Mouse (Mus musculus) lung, postnatal 4 days (tissue): Measurements from ENCODE around the gene Ttc29.
A peak's percentile ranks its signal among the peaks of the same experiment; 100 is the strongest.

Source experiments
- DNase-seq, 2 experiments: peaks; one replicate each; pipeline ENCODE4 v3.0.0; 2021

Ttc29 gene

DNA sequence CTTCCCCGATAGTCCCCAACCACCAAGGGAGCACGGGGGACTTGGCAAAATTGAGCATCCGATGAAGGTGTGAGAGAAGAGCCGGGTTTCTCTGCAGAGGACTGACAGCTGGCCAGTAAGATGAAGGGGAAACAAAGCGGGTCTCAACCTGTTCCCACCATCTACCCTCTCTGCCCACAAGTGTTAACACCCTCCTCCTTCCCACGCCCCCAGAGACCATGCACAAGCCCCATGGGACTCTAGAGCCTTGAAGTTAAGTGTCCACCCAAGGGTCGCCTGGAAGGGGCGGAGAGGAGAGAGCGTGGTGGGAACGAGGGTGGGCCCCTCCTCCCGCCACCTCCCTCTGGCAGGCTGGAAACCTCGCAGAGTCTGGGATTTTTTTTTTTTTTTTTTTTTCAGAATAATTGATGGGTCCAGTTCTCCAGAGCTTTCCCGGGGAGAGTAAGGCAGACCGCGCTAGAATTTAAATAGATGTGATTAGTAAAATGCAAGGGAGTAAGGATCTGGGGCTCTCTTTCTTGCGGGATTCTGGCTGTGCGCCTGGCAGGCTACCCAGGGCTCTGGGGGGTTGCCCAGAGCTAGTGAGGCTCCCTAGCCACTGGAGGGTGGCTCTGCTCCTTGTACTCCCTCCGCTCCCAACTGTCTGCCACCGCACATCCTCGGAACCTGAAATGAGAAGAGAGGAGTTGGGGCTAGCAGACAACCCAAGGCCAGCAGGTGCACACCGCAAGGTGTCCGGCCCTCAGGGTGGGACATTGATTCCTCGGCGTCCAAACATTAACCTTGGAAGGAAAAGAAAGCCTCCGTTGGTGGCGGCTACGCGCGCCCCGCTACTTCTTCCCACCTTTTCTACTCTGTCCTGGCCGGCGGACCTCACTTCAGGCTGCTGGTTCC, 214.0 kb downstream of the Ttc29 start:
- no peak for DNase-seq

DNA sequence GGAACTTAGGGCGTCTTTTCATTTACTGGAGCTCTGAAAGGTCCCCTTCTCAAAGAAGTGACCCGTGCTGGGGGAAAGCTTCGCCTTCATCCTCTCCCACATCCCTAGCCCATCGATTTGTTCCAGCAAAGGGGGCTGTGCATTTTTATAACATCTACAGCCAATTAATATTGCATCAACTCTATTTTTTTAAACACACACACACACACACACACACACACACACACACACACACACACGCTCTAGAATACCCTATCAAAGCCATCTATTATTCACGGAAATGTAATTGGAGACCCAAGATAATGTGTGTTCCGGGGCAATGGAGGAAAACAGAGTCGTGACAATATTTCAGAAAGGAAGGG, 214.7 kb downstream of the Ttc29 start:
- DNase-seq: no peak

- DNase-seq: no peak
These were observed 215.1 kb downstream of the Ttc29 start for GRCm38 (mm10) chr8:78428148-78428547.

- peak in 1 of 2 experiments; percentile 52 for DNase-seq
These were observed 218.3 kb downstream of the Ttc29 start for GRCm38 (mm10) chr8:78431356-78431755.

GRCm38 (mm10) chr8:78432451-78432850, 219.4 kb downstream of the Ttc29 start:
- no peak for DNase-seq

- no peak for DNase-seq
These were observed 220.2 kb downstream of the Ttc29 start for GRCm38 (mm10) chr8:78433318-78433717.

DNA sequence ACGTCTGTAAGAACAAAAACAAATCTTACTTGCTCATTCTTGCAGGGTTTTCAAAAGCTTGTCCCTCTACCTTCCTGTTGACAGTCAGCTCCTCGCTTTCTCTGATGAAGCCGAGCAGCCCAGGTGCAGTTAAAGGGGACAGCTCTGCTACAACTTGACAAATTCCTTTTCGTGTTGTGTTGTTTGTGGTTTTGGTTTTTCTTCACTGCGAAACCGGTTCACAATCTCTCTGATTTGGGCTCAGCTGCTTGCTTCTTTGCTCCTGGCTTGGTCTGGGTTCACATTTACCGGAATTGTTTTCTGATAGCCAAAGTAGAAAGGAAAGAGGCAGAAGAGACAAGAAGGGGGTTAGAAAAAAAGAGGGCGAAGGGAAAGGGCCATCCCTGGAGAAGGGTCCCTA, 221.2 kb downstream of the Ttc29 start:
- no peak for DNase-seq

DNA sequence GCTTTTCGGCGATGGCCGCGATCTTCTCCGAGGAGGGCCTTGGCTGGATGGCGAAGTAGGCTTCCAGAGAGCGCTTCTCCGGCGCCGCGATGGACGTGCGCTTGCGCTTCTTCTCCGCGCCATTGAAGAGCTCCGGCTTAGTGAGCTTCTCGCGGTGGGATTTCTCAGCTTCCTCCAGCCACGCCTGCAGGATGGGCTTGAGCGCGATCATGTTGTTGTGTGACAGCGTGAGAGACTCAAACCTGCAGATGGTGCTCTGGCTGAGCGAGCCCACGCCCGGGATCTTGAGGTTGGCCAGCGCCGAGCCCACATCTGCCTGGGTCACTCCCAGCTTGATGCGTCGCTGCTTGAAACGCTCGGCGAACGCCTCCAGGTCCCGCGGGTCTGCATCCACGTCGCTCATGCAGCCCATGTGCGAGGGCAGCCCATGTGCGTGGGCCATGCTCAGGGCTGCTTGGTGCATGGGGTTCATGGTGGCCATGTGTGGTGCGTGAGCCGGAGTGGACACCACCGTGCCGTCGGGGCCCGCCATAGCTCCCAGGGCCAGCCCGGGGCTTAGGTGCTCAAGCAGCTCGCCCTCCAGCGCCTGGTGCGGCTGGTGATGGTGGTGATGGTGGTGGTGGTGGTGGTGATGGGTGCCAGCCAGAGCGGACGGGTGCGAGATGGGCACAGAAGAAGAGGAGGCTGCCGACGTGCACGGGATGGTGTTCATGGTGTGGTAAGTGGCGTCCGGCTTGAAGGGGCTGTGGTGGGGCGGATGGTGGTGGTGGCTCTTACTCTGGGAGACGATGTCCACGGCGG, 221.9 kb downstream of the Ttc29 start:
- DNase-seq: no peak

DNA sequence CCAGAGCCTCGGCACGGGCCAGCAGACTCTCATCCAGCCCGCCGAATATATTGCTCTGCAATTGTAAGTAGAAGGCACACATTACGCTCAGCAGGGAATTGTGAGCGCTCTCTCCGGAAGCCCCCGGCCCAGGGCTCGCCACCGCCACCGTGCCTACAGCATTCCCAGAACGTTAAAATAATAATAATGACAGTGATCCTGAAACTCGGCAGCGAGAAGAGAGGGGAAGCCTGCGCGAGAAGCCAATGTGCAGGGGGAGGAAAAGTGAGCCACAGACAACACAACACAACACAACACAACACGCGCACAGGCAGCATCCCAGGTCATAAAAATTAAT, 222.5 kb downstream of the Ttc29 start:
- no peak for DNase-seq

DNA sequence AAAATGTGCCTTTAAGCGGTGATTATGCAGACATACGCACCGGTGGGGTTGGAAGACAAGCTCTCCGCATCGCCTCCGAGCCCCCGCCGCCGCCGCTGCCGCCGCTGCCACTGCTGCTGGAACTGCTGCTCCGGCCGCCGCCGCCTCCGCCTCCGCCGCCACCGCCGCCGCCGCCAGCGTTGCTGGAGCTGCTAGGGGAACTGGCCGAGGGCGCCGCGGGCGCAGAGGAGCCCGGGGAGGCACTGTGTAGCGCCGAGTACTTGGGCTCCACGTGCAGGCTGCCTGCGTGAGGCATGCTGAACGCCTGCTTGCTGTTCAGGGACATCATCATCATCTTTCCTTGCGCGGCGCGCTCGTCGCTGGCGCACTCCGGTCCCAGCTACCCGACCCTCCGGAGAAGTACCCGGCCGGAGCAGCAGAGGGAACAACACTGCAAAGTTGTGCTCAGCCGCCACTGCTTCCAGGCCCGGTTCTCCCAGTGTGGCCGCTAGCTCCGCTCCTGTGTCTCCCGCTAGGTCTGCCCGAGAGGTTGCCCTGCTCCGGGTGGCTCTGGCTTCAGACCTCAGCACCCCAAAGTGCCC, 223.1 kb downstream of the Ttc29 start, which contains the start of gene Pou4f2:
TSS of gene Pou4f2 (minus strand) at position 575 of the 581 bp plus-strand sequence.
- DNase-seq: peak in 1 of 2 experiments; percentile 28

DNA sequence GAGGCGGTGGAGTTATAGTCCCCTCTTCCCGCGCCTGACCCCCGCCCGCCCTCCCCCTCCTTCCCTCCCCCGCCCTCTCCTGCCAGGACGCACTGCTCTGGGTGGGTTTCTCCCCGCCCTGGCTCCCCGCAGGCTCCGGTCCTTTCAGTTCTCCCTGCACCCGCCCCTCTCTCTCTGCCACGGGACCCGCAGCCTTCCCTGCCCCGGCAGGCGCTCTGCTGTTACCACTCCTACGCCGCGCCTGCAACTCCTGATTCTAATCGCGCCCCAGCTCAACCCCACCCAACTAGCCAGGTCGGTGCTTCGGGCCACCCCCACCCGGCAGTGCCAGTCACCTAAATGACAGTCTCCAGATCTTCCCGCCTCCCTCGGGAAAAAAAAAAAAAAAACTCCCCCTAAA, 223.6 kb downstream of the Ttc29 start:
- DNase-seq: no peak

DNA sequence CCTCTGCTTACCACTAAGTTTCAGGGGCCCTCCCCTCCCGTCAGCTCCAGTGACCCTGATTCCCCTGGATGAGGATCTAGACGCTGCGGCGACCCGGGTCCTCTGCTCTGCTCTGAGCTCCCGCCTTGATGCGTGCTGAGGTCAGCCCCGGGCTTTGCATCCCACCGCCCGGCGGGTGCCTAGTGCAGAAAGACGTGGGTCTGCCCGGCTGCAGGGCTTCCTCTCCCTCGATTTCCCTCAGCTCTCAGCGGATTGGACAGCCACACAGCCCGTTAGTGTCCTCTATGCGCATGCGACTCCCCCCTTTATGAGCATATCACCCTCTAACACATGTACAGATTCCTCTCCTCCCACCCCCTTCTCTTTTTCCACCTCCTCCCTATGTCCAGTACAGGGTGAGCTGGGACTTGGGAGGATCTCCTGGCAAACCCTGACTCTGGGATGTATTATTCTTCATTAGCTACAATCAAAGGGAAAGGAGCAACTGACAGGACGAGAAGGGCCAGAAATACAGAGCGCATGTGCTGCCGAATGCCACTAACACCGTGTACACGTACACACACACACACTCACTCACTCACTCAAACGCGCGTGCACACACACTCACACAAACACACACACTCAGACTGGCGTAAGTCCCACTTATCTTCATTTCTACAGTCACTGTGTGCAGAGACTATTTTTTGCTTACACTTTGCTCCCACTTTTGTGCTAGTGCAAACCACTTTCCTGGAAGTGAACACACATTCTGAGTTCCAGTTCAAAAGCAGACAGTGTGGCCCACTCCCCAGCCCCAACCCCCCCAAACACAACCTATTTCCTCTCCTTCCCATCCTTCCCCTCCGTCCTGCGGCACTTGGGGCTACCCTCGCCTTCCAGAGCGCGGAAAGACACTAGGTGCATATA, 224.3 kb downstream of the Ttc29 start:
- no peak for DNase-seq

GRCm38 (mm10) chr8:78438121-78438520, 225.0 kb downstream of the Ttc29 start:
- DNase-seq: peak in 1 of 2 experiments; percentile 55

DNA sequence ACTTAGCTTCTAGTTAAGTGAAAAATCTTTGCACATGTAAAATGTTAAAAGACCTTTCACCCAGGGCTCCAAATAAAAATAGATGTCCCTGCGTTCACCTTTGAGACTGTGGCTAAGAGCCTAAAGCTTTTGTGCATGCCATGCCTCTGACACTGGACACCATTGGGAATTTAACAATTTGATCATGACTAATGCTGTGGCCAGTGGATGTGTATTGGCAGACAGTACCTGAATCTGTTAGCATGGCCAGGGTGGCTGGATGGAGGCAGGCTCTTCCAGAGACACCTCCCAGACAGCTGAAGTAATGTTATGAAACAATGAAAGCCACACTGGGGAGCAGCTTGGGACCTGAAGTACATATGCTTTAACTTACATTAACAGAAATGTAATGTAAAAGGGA, 229.7 kb downstream of the Ttc29 start:
- DNase-seq: no peak
